Mouse (Mus musculus) midbrain, embryonic 16.5 days (tissue): ENCODE data around the gene Sun2. TPM values are rescaled to one million over a fixed set of nuclear protein-coding genes. Genes with fewer than 3 reads are reported as not detected.

Experiments used
- ATAC-seq: fragments of 200-750 bp; cut with Nextera tagmentation; 2 replicates; pipeline ENCODE4 v1.8.0; 2017; ENCODE audit warnings: moderate TSS enrichment
- H3K27ac ChIP-seq: fragments of 300-500 bp; sonication (generic); 2 replicates; pipeline ENCODE4 v1.5.1; 2014; ENCODE audit warnings: mild to moderate bottlenecking, low read length, mixed read lengths
- H3K27me3 ChIP-seq: fragments of 300-500 bp; sonication (generic); 2 replicates; pipeline ENCODE4 v1.6.1; 2014; ENCODE audit warnings: low read depth, low read length, mixed read lengths; ENCODE audit not compliant: control insufficient read depth, insufficient read depth
- H3K36me3 ChIP-seq: fragments of 300-500 bp; sonication (generic); 2 replicates; pipeline ENCODE4 v1.6.1; 2014; ENCODE audit warnings: mild to moderate bottlenecking, low read length, moderate library complexity, mixed read lengths; ENCODE audit not compliant: control insufficient read depth, insufficient read depth
- H3K4me1 ChIP-seq: fragments of 300-500 bp; sonication (generic); 2 replicates; pipeline ENCODE4 v1.6.1; 2014; ENCODE audit warnings: mild to moderate bottlenecking, low read length, mixed read lengths; ENCODE audit not compliant: control insufficient read depth, insufficient read depth
- H3K4me2 ChIP-seq: fragments of 300-500 bp; sonication (generic); 2 replicates; pipeline ENCODE4 v1.6.1; 2014; ENCODE audit warnings: mild to moderate bottlenecking, low read length, mixed read lengths
- H3K4me3 ChIP-seq: fragments of 300-500 bp; sonication (generic); 2 replicates; pipeline ENCODE4 v1.5.1; 2014; ENCODE audit warnings: low read depth, mild to moderate bottlenecking, low read length, moderate library complexity, mixed read lengths
- H3K9ac ChIP-seq: fragments of 300-500 bp; sonication (generic); 2 replicates; pipeline ENCODE4 v1.6.1; 2014; ENCODE audit warnings: low read depth, low read length, mixed read lengths
- H3K9me3 ChIP-seq: fragments of 300-500 bp; sonication (generic); replicated peaks from 2 replicates; pipeline ENCODE4 v1.6.1; 2014; ENCODE audit warnings: mild to moderate bottlenecking, low read length, mixed read lengths; ENCODE audit not compliant: control insufficient read depth, poor library complexity, severe bottlenecking
- WGBS: fragments of 180-500 bp; shearing (Covaris S2); extraction: QIAGEN DNeasy Blood & Tissue Kit; methylation state at CpG from one replicate; pipeline ENCODE4 v1.1.7; 2014; 5-methylcytosine and 5-hydroxymethylcytosine counted together
- polyA plus RNA-seq: library from polyadenylated mRNA; unstranded; fragments of >200 nt; fragmentation: Nextera tagmentation; extraction: Ambion mirVana; gene quantifications from 2 replicates; pipeline ENCODE4 v1.2.1, GENCODE M21; 2015

Sun2 gene
- polyA plus RNA-seq, 1 experiment from 2014 or later = 5.7 TPM

- no peaks in the 10 kb centered on the region for H3K27me3 ChIP-seq
- H3K36me3 ChIP-seq = peaks cover 6% of the 10 kb centered on the region; the same call in 1 of the 2 replicates
- H3K4me2 ChIP-seq = no peak overlapping the region
- H3K4me3 ChIP-seq = no peak overlapping the region
- H3K4me1 ChIP-seq = no peaks in the 10 kb centered on the region; the same call in 1 of the 2 replicates
- ATAC-seq = no peak
- WGBS = 93% methylated on average over 7 of the region's 7 CpGs
- H3K9ac ChIP-seq = no peak overlapping the region
- H3K9me3 ChIP-seq = no peaks in the 10 kb centered on the region
- no peak overlapping the region for H3K27ac ChIP-seq
These were observed 21.4 kb upstream of the Sun2 start for GRCm38 (mm10) chr15:79763601-79764246.

GRCm38 (mm10) chr15:79763001-79763400 is 20.7 kb upstream of the Sun2 start:
- 93% methylated on average over 9 of the region's 9 CpGs for WGBS
- no peak for ATAC-seq

DNA sequence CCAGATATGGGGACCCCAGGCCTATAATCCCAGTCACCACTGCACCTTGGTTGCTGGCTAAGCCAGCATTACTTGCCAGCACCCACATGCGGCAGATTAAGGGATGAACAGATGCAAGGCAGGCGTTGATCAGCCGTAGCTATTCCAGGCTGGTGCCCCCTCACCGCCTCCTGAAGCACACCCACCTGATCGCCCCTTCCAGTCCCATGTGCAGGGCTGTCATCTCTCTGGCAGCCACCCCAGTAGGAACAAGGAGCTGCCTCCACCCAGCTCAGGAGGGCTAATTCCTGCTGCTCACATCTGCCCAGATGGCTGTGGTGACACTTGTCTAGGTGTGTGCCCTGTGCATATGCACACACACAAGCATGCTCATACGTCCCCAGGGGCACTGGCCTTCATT is 18.6 kb upstream of the Sun2 start:
- no peaks in the 10 kb centered on the region for H3K9me3 ChIP-seq
- H3K4me1 ChIP-seq = no peaks in the 10 kb centered on the region; the same call in 1 of the 2 replicates
- no peak overlapping the region for H3K4me3 ChIP-seq
- no peaks in the 10 kb centered on the region for H3K27me3 ChIP-seq
- no peak for ATAC-seq
- peaks cover 6% of the 10 kb centered on the region; the same call in 1 of the 2 replicates for H3K36me3 ChIP-seq
- no peak overlapping the region for H3K4me2 ChIP-seq
- 78% methylated on average over 6 of the region's 6 CpGs for WGBS
- no peak overlapping the region for H3K27ac ChIP-seq
- no peak overlapping the region for H3K9ac ChIP-seq

More at GRCm38 (mm10) chr15:79763001-79763400, 20.7 kb upstream of the Sun2 start:
- Histone ChIP-seq H3K27ac (no peak overlapping the region), H3K4me2 (no peak overlapping the region), H3K27me3 (no peaks in the 10 kb centered on the region), H3K9ac (no peak overlapping the region), H3K4me3 (no peak overlapping the region), H3K9me3 (no peaks in the 10 kb centered on the region), H3K36me3 (peaks cover 6% of the 10 kb centered on the region; the same call in 1 of the 2 replicates), H3K4me1 (no peaks in the 10 kb centered on the region; the same call in 1 of the 2 replicates)

- no peaks in the 10 kb centered on the region; the same call in 1 of the 2 replicates for H3K4me1 ChIP-seq
- 98% methylated on average over 3 of the region's 3 CpGs for WGBS
- H3K4me2 ChIP-seq = no peak overlapping the region
- no peak overlapping the region for H3K27ac ChIP-seq
- no peak for ATAC-seq
- H3K27me3 ChIP-seq = no peaks in the 10 kb centered on the region
- no peak overlapping the region for H3K4me3 ChIP-seq
- H3K36me3 ChIP-seq = peaks cover 1% of the 10 kb centered on the region; the same call in 1 of the 2 replicates
- H3K9me3 ChIP-seq = no peaks in the 10 kb centered on the region
- H3K9ac ChIP-seq = no peak overlapping the region
These were observed 14.8 kb upstream of the Sun2 start for GRCm38 (mm10) chr15:79757118-79757517.

GRCm38 (mm10) chr15:79755977-79756625 is 13.8 kb upstream of the Sun2 start:
- ATAC-seq = no peak
- H3K36me3 ChIP-seq = no peaks in the 10 kb centered on the region
- H3K4me1 ChIP-seq = no peaks in the 10 kb centered on the region; the same call in 1 of the 2 replicates
- H3K4me2 ChIP-seq = no peak overlapping the region
- 56% methylated on average over 8 of the region's 8 CpGs for WGBS
- no peaks in the 10 kb centered on the region for H3K27me3 ChIP-seq
- H3K9ac ChIP-seq = no peak overlapping the region
- H3K27ac ChIP-seq = no peak overlapping the region
- H3K9me3 ChIP-seq = no peaks in the 10 kb centered on the region
- H3K4me3 ChIP-seq = no peak overlapping the region

DNA sequence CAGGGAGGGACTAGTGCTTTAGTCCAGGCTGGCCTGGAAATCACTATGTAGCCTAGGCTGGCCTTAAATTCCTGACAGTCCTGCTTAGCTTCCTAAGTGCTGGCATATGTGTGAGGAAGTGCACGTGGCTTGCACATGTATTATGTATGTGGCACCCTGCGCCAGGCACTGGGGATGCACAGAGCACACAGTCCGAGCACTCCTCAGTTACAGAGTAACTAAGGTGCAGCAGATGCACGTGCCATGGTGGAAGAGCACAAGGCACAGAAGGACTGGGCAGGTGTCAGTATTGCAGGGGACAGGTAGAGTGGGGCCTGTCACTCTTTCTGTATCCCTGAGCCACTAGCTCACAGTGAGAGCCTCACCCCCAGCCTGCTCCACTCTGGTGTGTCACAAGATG is 12.8 kb upstream of the Sun2 start:
- H3K27me3 ChIP-seq = no peaks in the 10 kb centered on the region
- H3K4me2 ChIP-seq = no peak overlapping the region
- no peak overlapping the region for H3K9ac ChIP-seq
- no peak overlapping the region for H3K27ac ChIP-seq
- no peaks in the 10 kb centered on the region for H3K36me3 ChIP-seq
- no peaks in the 10 kb centered on the region; the same call in 1 of the 2 replicates for H3K4me1 ChIP-seq
- 93% methylated on average over 4 of the region's 4 CpGs for WGBS
- H3K4me3 ChIP-seq = no peak overlapping the region
- no peak for ATAC-seq
- H3K9me3 ChIP-seq = no peaks in the 10 kb centered on the region

DNA sequence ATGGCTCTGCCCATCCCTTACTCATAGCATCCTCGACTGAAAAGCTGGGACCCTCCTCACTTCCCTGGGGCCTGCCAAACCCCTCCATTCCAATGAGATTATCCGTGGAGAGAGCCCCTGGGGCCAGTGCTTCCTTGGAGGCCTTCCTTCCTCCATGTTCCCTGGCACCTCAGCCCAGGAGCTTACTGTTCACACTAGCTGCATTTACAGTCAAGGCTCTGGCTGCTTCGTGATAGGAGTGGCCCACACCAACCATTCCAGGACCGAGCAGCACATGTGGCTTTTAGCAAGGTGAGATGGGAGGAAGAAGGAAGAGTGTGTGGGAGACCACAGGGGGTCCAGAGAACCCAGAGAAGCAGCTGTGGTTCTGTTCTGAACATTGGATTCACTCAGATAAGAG is 11.5 kb upstream of the Sun2 start:
- ATAC-seq = no peak
- peak overlapping the region; percentile 21; the same call in 1 of the 2 replicates for H3K9ac ChIP-seq
- WGBS = 54% methylated on average over 4 of the region's 4 CpGs

DNA sequence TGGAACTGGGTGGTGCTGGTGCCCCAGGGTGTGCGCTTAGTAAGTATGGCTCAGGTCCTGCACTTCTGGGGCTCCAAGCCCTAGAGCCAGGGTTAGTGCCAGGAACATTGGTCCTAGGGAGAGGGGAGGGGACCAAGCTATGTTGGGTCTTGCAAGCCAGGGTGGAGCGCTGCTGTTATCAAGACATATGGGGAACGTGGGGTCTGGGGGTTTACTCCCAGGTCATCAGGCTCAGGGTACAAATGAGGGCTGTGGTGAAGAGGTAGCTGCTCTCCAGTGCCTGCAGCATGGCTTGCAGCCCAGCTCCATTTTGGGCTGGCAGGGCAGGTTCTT is 11.1 kb upstream of the Sun2 start:
- Histone ChIP-seq H3K9ac (0 out of 2 replicates have a peak overlapping the region, but pooled peaks have one; percentile 21), H3K9me3 (no peaks in the 10 kb centered on the region), H3K27ac (no peak overlapping the region), H3K4me2 (no peak overlapping the region), H3K4me1 (no peaks in the 10 kb centered on the region; the same call in 1 of the 2 replicates), H3K4me3 (no peak overlapping the region), H3K27me3 (no peaks in the 10 kb centered on the region), H3K36me3 (no peaks in the 10 kb centered on the region)
- peak; percentile 44 for ATAC-seq
- 91% methylated on average over 3 of the region's 3 CpGs for WGBS

More for the DNA sequence above, 11.5 kb upstream of the Sun2 start:
- no peaks in the 10 kb centered on the region for H3K27me3 ChIP-seq
- no peak overlapping the region for H3K27ac ChIP-seq
- no peaks in the 10 kb centered on the region for H3K36me3 ChIP-seq
- no peaks in the 10 kb centered on the region; the same call in 1 of the 2 replicates for H3K4me1 ChIP-seq
- no peak overlapping the region for H3K4me2 ChIP-seq
- H3K9me3 ChIP-seq = no peaks in the 10 kb centered on the region
- no peak overlapping the region for H3K4me3 ChIP-seq
